Mouse (Mus musculus) midbrain, embryonic 15.5 days (tissue): ENCODE data around the gene Npb. TPM values are rescaled to one million over a fixed set of nuclear protein-coding genes. Genes with fewer than 3 reads are reported as not detected.

Experiments
- ATAC-seq: fragments of 200-750 bp; cut with Nextera tagmentation; replicated peaks from 2 replicates; pipeline ENCODE4 v1.8.0; 2017; ENCODE audit warnings: moderate TSS enrichment
- H3K27ac ChIP-seq: fragments of 300-500 bp; sonication (generic); 2 replicates; pipeline ENCODE4 v1.5.1; 2015; ENCODE audit warnings: mild to moderate bottlenecking, inconsistent platforms
- H3K27me3 ChIP-seq: fragments of 300-500 bp; sonication (generic); replicated peaks from 2 replicates; pipeline ENCODE4 v1.6.1; 2015; ENCODE audit warnings: inconsistent platforms
- H3K36me3 ChIP-seq: fragments of 300-500 bp; sonication (generic); replicated peaks from 2 replicates; pipeline ENCODE4 v1.6.1; 2015; ENCODE audit warnings: inconsistent platforms
- H3K4me1 ChIP-seq: fragments of 300-500 bp; sonication (generic); 2 replicates; pipeline ENCODE4 v1.6.1; 2015; ENCODE audit warnings: inconsistent platforms
- H3K4me2 ChIP-seq: fragments of 300-500 bp; sonication (generic); 2 replicates; pipeline ENCODE4 v1.6.1; 2015; ENCODE audit warnings: inconsistent platforms, mild to moderate bottlenecking, moderate library complexity
- H3K4me3 ChIP-seq: fragments of 300-500 bp; sonication (generic); 2 replicates; pipeline ENCODE4 v1.5.1; 2015; ENCODE audit warnings: mild to moderate bottlenecking, inconsistent platforms
- H3K9ac ChIP-seq: fragments of 300-500 bp; sonication (generic); 2 replicates; pipeline ENCODE4 v1.6.1; 2015; ENCODE audit warnings: mild to moderate bottlenecking, inconsistent platforms
- H3K9me3 ChIP-seq: fragments of 300-500 bp; sonication (generic); 2 replicates; pipeline ENCODE4 v1.6.1; 2016; ENCODE audit warnings: inconsistent platforms
- WGBS: fragments of 180-500 bp; shearing (Covaris S2); methylation state at CpG from one replicate; pipeline ENCODE4 v1.1.7; 2015; ENCODE audit warnings: mixed read lengths; 5-methylcytosine and 5-hydroxymethylcytosine counted together
- polyA plus RNA-seq: library from polyadenylated mRNA; unstranded; fragments of >200 nt; fragmentation: Nextera tagmentation; extraction: Ambion mirVana; gene quantifications from 2 replicates; pipeline ENCODE4 v1.2.1, GENCODE M21; 2015

The Npb gene
- polyA plus RNA-seq, 1 experiment from 2014 or later: 0.59 TPM

GRCm38 (mm10) chr11:120574278-120574600 is 34.0 kb upstream of the Npb start:
- Histone ChIP-seq H3K4me2 (peak overlapping the region; percentile 90), H3K27me3 (no peaks in the 10 kb centered on the region), H3K36me3 (peaks cover 30% of the 10 kb centered on the region), H3K4me3 (peak overlapping the region; percentile 80), H3K9me3 (no peaks in the 10 kb centered on the region), H3K4me1 (peaks cover 28% of the 10 kb centered on the region), H3K9ac (peak overlapping the region; percentile 89; the same call in 1 of the 2 replicates), H3K27ac (no peak overlapping the region)
- no peak for ATAC-seq
- WGBS: 50% methylated on average over 5 of the region's 5 CpGs

GRCm38 (mm10) chr11:120575046-120575445 is 33.2 kb upstream of the Npb start:
- WGBS: 84% methylated on average over 2 of the region's 2 CpGs
- Histone ChIP-seq H3K9ac (no peak overlapping the region), H3K4me3 (no peak overlapping the region), H3K27me3 (no peaks in the 10 kb centered on the region), H3K9me3 (no peaks in the 10 kb centered on the region), H3K4me1 (peaks cover 36% of the 10 kb centered on the region), H3K27ac (no peak overlapping the region), H3K36me3 (peaks cover 29% of the 10 kb centered on the region), H3K4me2 (no peak overlapping the region)
- no peak for ATAC-seq

GRCm38 (mm10) chr11:120575940-120576339 is 32.3 kb upstream of the Npb start:
- Histone ChIP-seq H3K27me3 (no peaks in the 10 kb centered on the region), H3K4me2 (no peak overlapping the region), H3K27ac (no peak overlapping the region), H3K4me1 (peaks cover 41% of the 10 kb centered on the region), H3K9me3 (no peaks in the 10 kb centered on the region), H3K9ac (no peak overlapping the region), H3K36me3 (peaks cover 22% of the 10 kb centered on the region), H3K4me3 (no peak overlapping the region)
- no peak for ATAC-seq

- H3K4me2 ChIP-seq: no peak overlapping the region
- H3K27me3 ChIP-seq: no peaks in the 10 kb centered on the region
- peaks cover 35% of the 10 kb centered on the region for H3K4me1 ChIP-seq
- WGBS: 83% methylated on average over 3 of the region's 3 CpGs
- H3K36me3 ChIP-seq: peaks cover 19% of the 10 kb centered on the region
- no peaks in the 10 kb centered on the region for H3K9me3 ChIP-seq
- no peak overlapping the region for H3K4me3 ChIP-seq
- no peak overlapping the region for H3K27ac ChIP-seq
- H3K9ac ChIP-seq: no peak overlapping the region
- no peak for ATAC-seq
Measured at GRCm38 (mm10) chr11:120576365-120576981, 31.8 kb upstream of the Npb start.

- Histone ChIP-seq H3K27ac (no peak overlapping the region), H3K27me3 (no peaks in the 10 kb centered on the region), H3K4me3 (no peak overlapping the region), H3K9me3 (no peaks in the 10 kb centered on the region), H3K4me2 (no peak overlapping the region), H3K9ac (no peak overlapping the region), H3K36me3 (peaks cover 19% of the 10 kb centered on the region), H3K4me1 (peaks cover 36% of the 10 kb centered on the region)
- ATAC-seq: no peak
- WGBS: 75% methylated on average over 7 of the region's 7 CpGs
Measured at GRCm38 (mm10) chr11:120577211-120578023, 30.9 kb upstream of the Npb start.

GRCm38 (mm10) chr11:120578024-120578693 is 30.1 kb upstream of the Npb start:
- WGBS: 89% methylated on average over 10 of the region's 10 CpGs
- no peak overlapping the region for H3K27ac ChIP-seq
- H3K9ac ChIP-seq: no peak overlapping the region

GRCm38 (mm10) chr11:120578694-120579243 is 29.5 kb upstream of the Npb start:
- H3K27ac ChIP-seq: no peak overlapping the region
- no peaks in the 10 kb centered on the region for H3K27me3 ChIP-seq
- no peak overlapping the region for H3K4me3 ChIP-seq
- H3K9ac ChIP-seq: no peak overlapping the region
- no peak overlapping the region for H3K4me2 ChIP-seq
- no peak for ATAC-seq
- 87% methylated on average over 11 of the region's 11 CpGs for WGBS
- no peaks in the 10 kb centered on the region for H3K9me3 ChIP-seq
- peaks cover 36% of the 10 kb centered on the region for H3K4me1 ChIP-seq
- H3K36me3 ChIP-seq: peaks cover 19% of the 10 kb centered on the region

More at GRCm38 (mm10) chr11:120578024-120578693, 30.1 kb upstream of the Npb start:
- Histone ChIP-seq H3K4me3 (no peak overlapping the region), H3K9me3 (no peaks in the 10 kb centered on the region), H3K27me3 (no peaks in the 10 kb centered on the region), H3K36me3 (peaks cover 19% of the 10 kb centered on the region), H3K4me1 (peaks cover 37% of the 10 kb centered on the region), H3K4me2 (no peak overlapping the region)
- no peak for ATAC-seq

GRCm38 (mm10) chr11:120579316-120580107 is 28.8 kb upstream of the Npb start:
- Histone ChIP-seq H3K9me3 (no peaks in the 10 kb centered on the region), H3K27ac (peak overlapping the region; percentile 95), H3K4me2 (peak overlapping the region; percentile 98), H3K4me3 (peak overlapping the region; percentile 90), H3K4me1 (peaks cover 29% of the 10 kb centered on the region), H3K9ac (peak overlapping the region; percentile 92; the same call in 1 of the 2 replicates), H3K27me3 (no peaks in the 10 kb centered on the region), H3K36me3 (peaks cover 19% of the 10 kb centered on the region)
- no peak for ATAC-seq
- 65% methylated on average over 15 of the region's 15 CpGs for WGBS

GRCm38 (mm10) chr11:120580190-120580589 is 28.1 kb upstream of the Npb start:
- ATAC-seq: no peak
- Histone ChIP-seq H3K9ac (peak overlapping the region; percentile 92), H3K27ac (peak overlapping the region; percentile 95), H3K27me3 (no peaks in the 10 kb centered on the region), H3K4me2 (peak overlapping the region; percentile 98), H3K4me3 (peak overlapping the region; percentile 90), H3K36me3 (peaks cover 23% of the 10 kb centered on the region), H3K9me3 (no peaks in the 10 kb centered on the region), H3K4me1 (peaks cover 28% of the 10 kb centered on the region)
- WGBS: 64% methylated on average over 7 of the region's 7 CpGs

- Histone ChIP-seq H3K36me3 (peaks cover 28% of the 10 kb centered on the region), H3K4me2 (peak overlapping the region; percentile 98), H3K27me3 (no peaks in the 10 kb centered on the region), H3K4me1 (peaks cover 28% of the 10 kb centered on the region), H3K9ac (peak overlapping the region; percentile 92), H3K4me3 (peak overlapping the region; percentile 90), H3K9me3 (no peaks in the 10 kb centered on the region), H3K27ac (peak overlapping the region; percentile 95)
- under 1% methylated on average over 25 of the region's 44 CpGs for whole genome bisulfite sequencing
- ATAC-seq: peak; percentile 44
Measured at GRCm38 (mm10) chr11:120580871-120581331, 27.4 kb upstream of the Npb start.

GRCm38 (mm10) chr11:120581490-120582267 is 26.6 kb upstream of the Npb start, which contains the start of gene Arhgdia:
Gene Arhgdia, minus strand, starts transcription at chr11:120581624.
- 5% methylated on average over 65 of the region's 75 CpGs for WGBS
- Histone ChIP-seq H3K27me3 (no peaks in the 10 kb centered on the region), H3K27ac (peak within 1 kb of the TSS; percentile 95), H3K9ac (peak within 1 kb of the TSS; percentile 92), H3K36me3 (peaks cover 36% of the 10 kb centered on the region), H3K9me3 (no peaks in the 10 kb centered on the region), H3K4me1 (peaks cover 28% of the 10 kb centered on the region), H3K4me3 (peak within 1 kb of the TSS; percentile 90), H3K4me2 (peak within 1 kb of the TSS; percentile 98)
- peak; percentile 73 for ATAC-seq
